Mouse (Mus musculus): Measurements from ENCODE around the gene Capns1.

- TF ChIP-seq E2F4 (IDR thresholded peaks at IDR 0.05; ENCODE audit: insufficient read depth) (no peak), POLR2A (IDR thresholded peaks at IDR 0.05; ENCODE audit: insufficient read length, low read depth) (no peak)
Observed at GRCm38 (mm10) chr7:30164745-30165144, 33.9 kb downstream of the Capns1 start.
